Mouse (Mus musculus) midbrain, embryonic 13.5 days (tissue): ENCODE data around the gene Xrcc3. TPM values are rescaled to one million over a fixed set of nuclear protein-coding genes. Genes with fewer than 3 reads are reported as not detected.

ENCODE experiments used
- ATAC-seq: fragments of 200-750 bp; cut with Nextera tagmentation; 2 replicates; pipeline ENCODE4 v1.8.0; 2017; ENCODE audit warnings: mild to moderate bottlenecking, moderate TSS enrichment, moderate library complexity
- H3K27ac ChIP-seq: fragments of 300-500 bp; sonication (generic); 2 replicates; pipeline ENCODE4 v1.5.1; 2015; ENCODE audit warnings: inconsistent platforms, mild to moderate bottlenecking, moderate library complexity
- H3K27me3 ChIP-seq: fragments of 300-500 bp; sonication (generic); 2 replicates; pipeline ENCODE4 v1.6.1; 2015; ENCODE audit warnings: mild to moderate bottlenecking, inconsistent platforms
- H3K36me3 ChIP-seq: fragments of 300-500 bp; sonication (generic); 2 replicates; pipeline ENCODE4 v1.6.1; 2015; ENCODE audit warnings: mild to moderate bottlenecking, inconsistent platforms
- H3K4me1 ChIP-seq: fragments of 300-500 bp; sonication (generic); replicated peaks from 2 replicates; pipeline ENCODE4 v1.6.1; 2015; ENCODE audit warnings: inconsistent platforms
- H3K4me2 ChIP-seq: fragments of 300-500 bp; sonication (generic); replicated peaks from 2 replicates; pipeline ENCODE4 v1.6.1; 2015; ENCODE audit warnings: moderate library complexity, mild to moderate bottlenecking, inconsistent platforms
- H3K4me3 ChIP-seq: fragments of 300-500 bp; sonication (generic); replicated peaks from 2 replicates; pipeline ENCODE4 v1.5.1; 2015; ENCODE audit warnings: mild to moderate bottlenecking, inconsistent platforms
- H3K9ac ChIP-seq: fragments of 300-500 bp; sonication (generic); replicated peaks from 2 replicates; pipeline ENCODE4 v1.6.1; 2015; ENCODE audit warnings: mild to moderate bottlenecking, inconsistent platforms
- H3K9me3 ChIP-seq: fragments of 300-500 bp; sonication (generic); 2 replicates; pipeline ENCODE4 v1.6.1; 2016; ENCODE audit warnings: mild to moderate bottlenecking, inconsistent platforms
- WGBS: fragments of 180-500 bp; shearing (Covaris S2); methylation state at CpG from one replicate; pipeline ENCODE4 v1.1.7; 2015; 5-methylcytosine and 5-hydroxymethylcytosine counted together
- polyA plus RNA-seq: library from polyadenylated mRNA; unstranded; fragments of >200 nt; fragmentation: Nextera tagmentation; extraction: Ambion mirVana; gene quantifications from 2 replicates; pipeline ENCODE4 v1.2.1, GENCODE M21; 2015

Gene Xrcc3
- polyA plus RNA-seq, 1 experiment from 2014 or later, result 4.4 TPM

- WGBS, result 86% methylated on average over 10 of the region's 10 CpGs
- peaks cover 95% of the 10 kb centered on the region for H3K36me3 ChIP-seq
- H3K27me3 ChIP-seq, result no peaks in the 10 kb centered on the region
- H3K9me3 ChIP-seq, result no peaks in the 10 kb centered on the region
- no peak overlapping the region for H3K9ac ChIP-seq
- no peak overlapping the region for H3K4me2 ChIP-seq
- ATAC-seq, result no peak
- no peak overlapping the region for H3K27ac ChIP-seq
- H3K4me1 ChIP-seq, result peaks cover 7% of the 10 kb centered on the region
- H3K4me3 ChIP-seq, result no peak overlapping the region
These were observed 19.8 kb upstream of the Xrcc3 start for GRCm38 (mm10) chr12:111833457-111833856.

GRCm38 (mm10) chr12:111832643-111833042 is 19.0 kb upstream of the Xrcc3 start:
- 87% methylated on average over 5 of the region's 5 CpGs for WGBS
- Histone ChIP-seq H3K27me3 (no peaks in the 10 kb centered on the region), H3K36me3 (peaks cover 96% of the 10 kb centered on the region), H3K4me1 (peaks cover 7% of the 10 kb centered on the region), H3K9me3 (no peaks in the 10 kb centered on the region), H3K27ac (no peak overlapping the region), H3K9ac (no peak overlapping the region), H3K4me3 (no peak overlapping the region), H3K4me2 (no peak overlapping the region)
- no peak for ATAC-seq

- Histone ChIP-seq H3K27me3 (no peaks in the 10 kb centered on the region), H3K27ac (no peak overlapping the region), H3K9ac (no peak overlapping the region), H3K4me2 (no peak overlapping the region), H3K4me1 (peaks cover 7% of the 10 kb centered on the region), H3K4me3 (no peak overlapping the region), H3K36me3 (peaks cover 97% of the 10 kb centered on the region), H3K9me3 (no peaks in the 10 kb centered on the region)
- 93% methylated on average over 10 of the region's 10 CpGs for WGBS
- no peak for ATAC-seq
These were observed 16.7 kb upstream of the Xrcc3 start for GRCm38 (mm10) chr12:111830375-111830774.

- Histone ChIP-seq H3K27ac (peak overlapping the region; percentile 55), H3K4me1 (peaks cover 7% of the 10 kb centered on the region), H3K4me3 (no peak overlapping the region), H3K4me2 (no peak overlapping the region), H3K9me3 (no peaks in the 10 kb centered on the region), H3K9ac (no peak overlapping the region), H3K36me3 (peaks cover 99% of the 10 kb centered on the region), H3K27me3 (no peaks in the 10 kb centered on the region)
- no peak for ATAC-seq
- WGBS, result 83% methylated on average over 9 of the region's 9 CpGs
These were observed 16.3 kb upstream of the Xrcc3 start for GRCm38 (mm10) chr12:111829954-111830353.

GRCm38 (mm10) chr12:111829447-111829846 is 15.8 kb upstream of the Xrcc3 start:
- H3K4me3 ChIP-seq, result no peak overlapping the region
- H3K9me3 ChIP-seq, result no peaks in the 10 kb centered on the region
- H3K27ac ChIP-seq, result peak overlapping the region; percentile 55; the same call in 1 of the 2 replicates
- WGBS, result 42% methylated on average over 5 of the region's 5 CpGs
- no peak overlapping the region for H3K4me2 ChIP-seq
- H3K4me1 ChIP-seq, result peaks cover 7% of the 10 kb centered on the region
- H3K9ac ChIP-seq, result no peak overlapping the region
- peaks cover 99% of the 10 kb centered on the region for H3K36me3 ChIP-seq
- no peaks in the 10 kb centered on the region for H3K27me3 ChIP-seq
- peak; percentile 37; the same call in 1 of the 2 replicates for ATAC-seq

GRCm38 (mm10) chr12:111827556-111827955 is 13.9 kb upstream of the Xrcc3 start:
- Histone ChIP-seq H3K4me2 (no peak overlapping the region), H3K36me3 (peaks cover 93% of the 10 kb centered on the region), H3K4me3 (no peak overlapping the region), H3K9me3 (no peaks in the 10 kb centered on the region), H3K9ac (no peak overlapping the region), H3K27me3 (no peaks in the 10 kb centered on the region), H3K4me1 (peaks cover 7% of the 10 kb centered on the region), H3K27ac (no peak overlapping the region)
- ATAC-seq, result no peak
- 96% methylated on average over 12 of the region's 12 CpGs for WGBS

- no peaks in the 10 kb centered on the region for H3K27me3 ChIP-seq
- no peaks in the 10 kb centered on the region for H3K9me3 ChIP-seq
- no peak overlapping the region for H3K4me3 ChIP-seq
- ATAC-seq, result no peak; the same call in 1 of the 2 replicates
- H3K27ac ChIP-seq, result no peak overlapping the region
- H3K9ac ChIP-seq, result no peak overlapping the region
- peaks cover 8% of the 10 kb centered on the region; the same call in 1 of the 2 replicates for H3K4me1 ChIP-seq
- peaks cover 38% of the 10 kb centered on the region for H3K36me3 ChIP-seq
- no peak overlapping the region for H3K4me2 ChIP-seq
- 73% methylated on average over 4 of the region's 4 CpGs for WGBS
These were observed 8.3 kb upstream of the Xrcc3 start for GRCm38 (mm10) chr12:111821931-111822330.

- H3K36me3 ChIP-seq, result peaks cover 26% of the 10 kb centered on the region
- H3K4me1 ChIP-seq, result peaks cover 20% of the 10 kb centered on the region
- H3K4me2 ChIP-seq, result no peak overlapping the region
- 91% methylated on average over 7 of the region's 7 CpGs for WGBS
- no peak overlapping the region for H3K9ac ChIP-seq
- no peak overlapping the region for H3K4me3 ChIP-seq
- no peaks in the 10 kb centered on the region for H3K9me3 ChIP-seq
- H3K27me3 ChIP-seq, result no peaks in the 10 kb centered on the region
- no peak for ATAC-seq
- no peak overlapping the region for H3K27ac ChIP-seq
These were observed 7.0 kb upstream of the Xrcc3 start for GRCm38 (mm10) chr12:111820708-111821107.

GRCm38 (mm10) chr12:111819936-111820335 is 6.3 kb upstream of the Xrcc3 start:
- Histone ChIP-seq H3K4me2 (no peak overlapping the region), H3K27me3 (no peaks in the 10 kb centered on the region), H3K4me1 (peaks cover 28% of the 10 kb centered on the region), H3K27ac (no peak overlapping the region), H3K4me3 (no peak overlapping the region), H3K9me3 (no peaks in the 10 kb centered on the region), H3K9ac (no peak overlapping the region), H3K36me3 (peaks cover 18% of the 10 kb centered on the region)
- 88% methylated on average over 8 of the region's 8 CpGs for WGBS
- ATAC-seq, result no peak

GRCm38 (mm10) chr12:111817991-111818390 is 4.3 kb upstream of the Xrcc3 start:
- Histone ChIP-seq H3K36me3 (no peaks in the 10 kb centered on the region), H3K4me2 (no peak overlapping the region), H3K4me3 (no peak overlapping the region), H3K27me3 (no peaks in the 10 kb centered on the region), H3K9ac (no peak overlapping the region), H3K27ac (no peak overlapping the region), H3K4me1 (peaks cover 38% of the 10 kb centered on the region), H3K9me3 (no peaks in the 10 kb centered on the region)
- 89% methylated on average over 8 of the region's 8 CpGs for WGBS
- ATAC-seq, result no peak

- Histone ChIP-seq H3K36me3 (no peaks in the 10 kb centered on the region), H3K4me3 (no peak overlapping the region), H3K27me3 (no peaks in the 10 kb centered on the region), H3K27ac (no peak overlapping the region), H3K4me1 (peaks cover 41% of the 10 kb centered on the region), H3K4me2 (no peak overlapping the region), H3K9me3 (no peaks in the 10 kb centered on the region), H3K9ac (no peak overlapping the region)
- no peak for ATAC-seq
- 87% methylated on average over 9 of the region's 9 CpGs for WGBS
These were observed 3.3 kb upstream of the Xrcc3 start for GRCm38 (mm10) chr12:111816967-111817366.

GRCm38 (mm10) chr12:111816528-111816927 is 2.9 kb upstream of the Xrcc3 start:
- H3K4me2 ChIP-seq, result no peak overlapping the region
- no peaks in the 10 kb centered on the region for H3K9me3 ChIP-seq
- H3K36me3 ChIP-seq, result no peaks in the 10 kb centered on the region
- no peak overlapping the region for H3K4me3 ChIP-seq
- H3K27me3 ChIP-seq, result no peaks in the 10 kb centered on the region
- no peak overlapping the region for H3K9ac ChIP-seq
- no peak overlapping the region for H3K27ac ChIP-seq
- WGBS, result 64% methylated on average over 13 of the region's 13 CpGs
- no peak for ATAC-seq
- peaks cover 37% of the 10 kb centered on the region for H3K4me1 ChIP-seq
